Mouse (Mus musculus) cerebellum, postnatal 4 days (tissue): ENCODE measurements around the gene Arap1.

Source experiments
- DNase-seq, 2 experiments: peaks; one replicate each; pipeline ENCODE4 v3.0.0; 2022; ENCODE audit warnings: low spot score in 2 of 2, mixed read lengths in 1 of 2

Gene Arap1

GRCm38 (mm10) chr7:101347767-101348270 lies at the start of gene Arap1:
TSS of gene Arap1 (plus strand) at chr7:101348067.
- peak in 1 of 2 experiments; percentile 36 for DNase-seq

- DNase-seq: no peak
Observed at GRCm38 (mm10) chr7:101298375-101298774, 49.5 kb upstream of the Arap1 start.

- no peak for DNase-seq
Observed at GRCm38 (mm10) chr7:101301361-101301880, 46.4 kb upstream of the Arap1 start.

GRCm38 (mm10) chr7:101301881-101302456 lies 45.9 kb upstream of the Arap1 start, which contains the start of gene Atg16l2:
TSS of gene Atg16l2 (minus strand) at chr7:101302251.
- peak; percentile 77 to 82 for DNase-seq

GRCm38 (mm10) chr7:101302691-101303090 lies 45.2 kb upstream of the Arap1 start:
- no peak for DNase-seq

GRCm38 (mm10) chr7:101306841-101307240 lies 41.0 kb upstream of the Arap1 start:
- DNase-seq: no peak

DNA sequence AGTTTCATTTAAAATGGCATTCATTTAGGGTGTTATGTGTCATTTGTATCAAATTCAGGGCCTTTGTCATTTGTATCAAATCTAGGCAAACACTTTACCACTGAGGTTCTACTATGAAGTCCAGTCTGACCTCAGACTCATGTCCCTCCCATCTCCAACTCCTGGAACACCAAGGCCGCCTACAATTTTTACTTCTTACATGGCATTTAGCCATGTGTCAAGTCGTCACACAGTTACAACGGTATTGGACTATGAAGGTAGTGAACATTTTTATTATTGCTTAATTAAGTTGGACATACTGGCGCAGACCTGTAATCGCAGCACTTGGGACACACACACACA lies 37.9 kb upstream of the Arap1 start:
- no peak for DNase-seq

GRCm38 (mm10) chr7:101310327-101311028 lies 37.4 kb upstream of the Arap1 start:
- DNase-seq: peak; percentile 94 to 97

- no peak for DNase-seq
Observed at GRCm38 (mm10) chr7:101311061-101311460, 36.8 kb upstream of the Arap1 start.

DNA sequence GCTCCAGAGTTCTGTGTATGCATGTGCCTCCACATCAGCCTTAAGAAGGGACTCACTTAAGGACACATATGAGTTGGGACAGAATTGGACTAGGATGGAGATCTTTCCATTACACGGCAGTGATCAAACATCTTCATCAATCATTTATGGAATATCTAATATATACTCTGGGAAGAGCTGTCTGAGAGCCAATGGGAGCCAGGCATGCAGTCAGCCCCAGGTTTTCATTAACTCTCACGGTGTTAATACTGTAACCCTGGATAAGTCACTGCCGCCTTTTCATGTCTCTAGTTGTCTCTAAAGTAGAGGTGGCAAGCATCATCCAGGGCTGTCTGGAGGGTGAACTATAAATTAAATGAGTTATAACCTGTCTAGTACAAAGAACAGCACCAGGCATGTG lies 34.8 kb upstream of the Arap1 start:
- DNase-seq: no peak

DNA sequence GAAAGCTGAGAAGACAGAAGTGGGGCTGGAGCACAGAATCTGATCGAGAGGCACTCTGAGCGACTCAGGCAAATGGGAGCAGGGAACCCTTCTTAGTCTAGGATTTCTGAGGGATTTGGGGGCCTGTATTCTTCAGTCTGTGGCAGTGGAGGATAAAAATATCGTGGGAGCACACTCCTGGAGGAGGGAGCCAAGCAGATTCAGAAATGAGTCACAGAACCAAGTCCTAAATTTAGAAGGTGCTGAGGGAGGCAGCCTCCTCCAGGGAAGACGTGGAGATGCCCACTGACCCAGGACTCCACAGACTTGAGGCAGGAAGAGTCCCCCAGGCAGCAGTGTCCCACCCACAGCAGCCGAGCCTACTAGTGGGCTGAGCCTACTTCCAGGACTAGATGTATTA lies 33.5 kb upstream of the Arap1 start:
- no peak for DNase-seq

DNA sequence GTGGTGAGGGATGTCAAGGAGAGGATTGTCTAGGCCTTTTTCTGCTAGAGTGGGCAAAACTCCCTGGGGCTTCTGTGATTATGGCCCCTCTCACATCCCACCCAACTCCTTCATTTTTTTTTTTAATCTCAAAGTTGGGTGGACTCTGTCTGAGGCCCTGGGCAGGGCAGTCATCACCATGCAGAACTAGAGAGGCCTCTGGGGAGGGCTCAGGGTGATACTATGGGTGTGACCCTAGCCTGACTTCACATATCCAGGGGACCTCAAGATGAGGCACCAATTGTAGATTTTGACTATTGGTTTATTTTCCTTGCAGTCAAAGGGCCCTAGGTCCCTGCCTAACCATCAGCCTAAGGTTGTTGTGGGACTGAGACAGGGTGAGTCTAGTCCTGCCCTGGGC lies 32.2 kb upstream of the Arap1 start:
- DNase-seq: no peak

DNA sequence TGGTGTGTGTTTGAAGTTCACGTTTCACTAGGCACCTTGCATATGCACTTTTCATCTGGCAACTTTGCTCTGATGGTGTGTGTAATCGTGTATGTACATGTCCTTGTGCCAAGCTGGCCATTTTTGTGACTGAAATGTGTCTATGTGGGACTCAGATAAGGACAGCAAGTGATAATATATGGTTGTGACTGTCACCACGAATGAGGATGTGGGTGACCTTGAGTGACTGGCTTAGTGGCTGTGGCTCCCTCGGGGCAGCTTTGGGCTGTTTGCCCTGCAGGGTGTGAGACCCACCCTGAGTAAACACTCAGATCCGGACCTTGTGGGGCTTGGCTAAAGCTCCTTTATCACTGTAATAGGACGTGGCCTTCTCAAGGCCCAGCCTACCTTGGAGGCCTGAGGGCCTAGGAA lies 31.3 kb upstream of the Arap1 start:
- no peak for DNase-seq

DNA sequence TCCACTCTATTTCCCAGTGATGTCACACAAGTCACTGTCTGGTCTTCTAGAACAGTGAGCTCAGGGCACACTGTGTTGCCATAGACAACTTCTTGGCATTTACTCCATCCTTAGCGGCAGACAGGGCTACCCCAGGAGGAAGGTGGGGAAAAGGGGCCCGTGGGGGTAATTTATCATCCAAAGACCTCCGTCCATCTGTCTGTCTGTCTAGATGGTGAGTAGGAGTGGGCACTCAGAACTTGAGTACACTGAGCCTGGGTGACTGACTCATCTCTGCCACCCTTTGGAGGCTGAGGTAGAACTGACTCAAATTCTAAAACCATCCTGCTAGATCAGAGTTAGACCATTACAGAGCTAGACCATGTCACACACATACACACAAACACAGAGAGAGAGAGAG lies 30.9 kb upstream of the Arap1 start, which contains the start of gene Stard10:
Gene Stard10 (plus strand): TSS at position 73 of the 400 bp plus-strand sequence.
- DNase-seq: no peak

DNA sequence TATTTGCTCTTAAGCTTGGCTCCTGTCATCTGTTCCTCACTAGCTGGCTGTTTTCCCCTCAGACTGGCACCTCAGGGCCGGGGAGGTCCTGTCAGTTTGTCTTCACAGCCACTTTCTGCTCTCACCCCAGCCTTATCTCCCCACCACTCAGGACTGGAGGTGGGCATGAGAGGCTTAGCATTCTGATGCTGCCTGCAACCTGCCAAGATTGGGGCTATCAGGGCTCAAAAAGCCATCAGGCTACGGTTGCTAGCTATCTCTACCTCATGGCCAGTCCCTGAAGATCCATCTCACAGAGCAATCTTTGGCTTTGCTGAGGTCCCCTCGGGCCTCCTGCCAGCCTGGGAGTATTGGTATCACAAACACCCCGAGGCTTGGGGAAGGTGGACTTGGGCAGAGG lies 29.0 kb upstream of the Arap1 start:
- DNase-seq: no peak

GRCm38 (mm10) chr7:101319796-101320195 lies 28.1 kb upstream of the Arap1 start:
- DNase-seq: no peak

GRCm38 (mm10) chr7:101320399-101321217 lies 27.3 kb upstream of the Arap1 start:
- no peak for DNase-seq

DNA sequence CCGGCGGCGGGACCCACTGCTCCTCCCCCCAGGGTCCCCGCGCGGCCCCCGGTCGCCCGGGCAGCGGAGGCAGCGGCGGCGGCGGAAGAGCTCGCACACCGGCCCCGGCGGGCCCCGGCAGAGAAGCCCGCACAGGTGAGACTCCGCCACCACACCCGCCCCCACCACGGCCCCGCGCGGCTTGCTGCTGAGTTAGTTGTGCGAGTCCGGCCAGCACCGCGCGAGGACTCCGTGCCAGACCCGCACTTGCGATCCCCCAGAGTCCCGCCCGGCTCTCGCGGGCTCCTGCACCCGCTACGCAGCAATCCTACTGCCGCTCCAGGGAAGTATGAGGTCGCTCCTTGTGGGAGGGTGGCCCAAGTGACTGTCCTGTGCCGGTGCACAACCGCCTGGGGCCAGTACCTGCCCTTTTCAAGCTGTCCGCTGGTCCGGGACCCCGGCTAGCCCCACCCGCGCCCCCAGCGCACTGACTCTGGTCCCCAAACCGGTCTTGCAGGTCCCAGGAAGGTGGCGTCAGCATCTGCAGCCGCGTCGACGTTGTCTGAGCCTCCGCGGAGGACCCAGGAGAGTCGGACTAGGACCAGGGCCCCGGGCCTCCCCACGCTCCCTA lies 26.5 kb upstream of the Arap1 start:
- DNase-seq: no peak

DNA sequence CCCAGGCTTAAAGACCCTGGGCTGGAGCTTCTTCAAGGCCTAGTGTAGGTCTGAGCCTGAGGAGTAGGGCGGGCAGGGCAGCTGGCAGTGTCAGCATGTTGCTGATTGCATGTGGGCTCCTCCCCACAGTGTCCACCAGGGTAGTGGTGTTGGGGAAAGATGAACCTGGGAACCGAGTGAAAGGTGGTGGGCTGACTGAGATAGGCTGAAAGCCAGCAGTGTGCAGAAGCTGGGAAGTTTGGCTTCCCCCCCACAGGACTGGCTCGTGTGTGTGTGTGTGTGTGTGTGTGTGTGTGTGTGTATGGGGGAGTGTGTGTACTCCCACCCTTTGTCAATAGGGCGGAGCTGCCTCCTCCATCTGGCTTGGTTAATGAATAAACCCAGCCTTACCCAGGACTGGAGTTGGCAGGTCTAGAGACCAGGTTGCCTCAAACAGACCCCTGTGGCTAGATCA lies 24.7 kb upstream of the Arap1 start:
- no peak for DNase-seq

DNA sequence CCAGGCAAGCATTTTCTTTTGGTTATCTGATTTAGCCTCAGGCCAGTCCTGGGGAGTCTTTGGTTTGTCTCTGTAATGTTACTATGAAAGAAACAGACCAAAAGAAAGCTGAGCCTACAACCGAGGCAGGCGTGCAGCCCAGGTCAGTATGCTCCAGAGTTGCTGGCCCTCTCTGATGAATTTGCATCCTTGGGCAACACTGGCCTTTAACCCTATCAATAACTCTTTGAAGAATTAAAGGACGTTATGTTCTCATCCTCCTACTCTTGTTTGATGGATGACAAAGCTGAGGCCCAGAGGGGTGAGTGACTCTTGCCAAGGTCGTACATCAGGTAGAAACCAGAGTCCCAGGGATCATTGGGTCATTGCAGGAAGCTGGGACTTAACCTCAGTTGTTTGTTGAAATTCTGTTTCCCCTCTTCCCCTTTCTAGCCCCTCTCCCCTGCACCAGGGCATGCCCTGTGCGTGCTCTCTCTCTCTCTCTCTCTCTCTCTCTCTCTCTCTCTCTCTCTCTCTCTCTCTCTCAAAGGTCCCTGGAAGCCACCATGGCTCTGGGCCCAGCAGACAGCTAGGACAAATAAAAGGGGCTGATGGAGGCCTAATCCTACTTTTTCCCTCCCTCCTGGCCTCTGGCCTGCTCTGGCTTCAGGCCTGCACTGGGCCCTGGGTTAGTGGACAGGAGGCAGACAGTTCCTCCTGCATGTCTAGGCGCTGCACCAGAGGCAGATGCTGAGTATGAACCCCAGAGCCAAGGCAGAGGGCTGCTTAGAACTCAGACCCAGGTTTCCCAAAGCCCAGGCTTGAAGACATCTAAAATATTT lies 23.5 kb upstream of the Arap1 start:
- no peak for DNase-seq

DNA sequence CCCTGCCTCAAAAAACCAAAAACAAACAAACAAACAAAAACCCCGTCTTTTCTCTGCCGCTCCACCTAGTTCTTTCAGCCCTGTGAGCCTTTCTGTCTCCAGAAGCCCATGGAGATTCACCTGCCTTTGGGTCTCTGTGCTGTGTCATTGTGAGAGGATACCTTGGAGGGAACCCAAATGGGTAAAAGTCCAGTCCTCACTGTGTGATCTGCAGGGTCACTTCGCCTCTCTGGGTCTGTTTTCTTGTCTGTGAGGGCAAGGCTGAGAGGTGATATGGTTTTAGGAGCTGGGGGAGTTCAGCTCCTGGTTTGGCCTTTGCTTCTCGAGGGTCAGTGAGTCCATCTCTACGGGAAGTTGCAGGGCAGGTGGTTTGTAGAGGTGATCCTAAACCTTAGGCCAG lies 21.9 kb upstream of the Arap1 start:
- no peak for DNase-seq
